Mouse (Mus musculus) bone marrow, adult 2 months (tissue): ENCODE results near the gene E2f2.
A peak's percentile ranks its signal among the peaks of the same experiment; 100 is the strongest.

Experiments
- CTCF ChIP-seq: fragments of 200-500 bp; IDR thresholded peaks from 2 replicates; pipeline ENCODE4 v1.5.1; 2011; ENCODE audit warnings: low read length, control low read depth; ENCODE audit not compliant: control insufficient read depth, insufficient read depth
- POLR2A ChIP-seq: fragments of 200-500 bp; IDR thresholded peaks from 2 replicates; pipeline ENCODE4 v1.6.1; 2011; ENCODE audit warnings: low read depth, mild to moderate bottlenecking, control low read depth, low read length, borderline replicate concordance; ENCODE audit not compliant: control insufficient read depth

GRCm38 (mm10) chr4:136206033-136206893 is 34.1 kb downstream of the E2f2 start, which contains the start of gene Asap3:
- no peak for TF ChIP-seq CTCF
- TF ChIP-seq POLR2A = peak; percentile 36; the same call in 1 of the 2 replicates
